Mouse (Mus musculus) embryonic facial prominence, embryonic 10.5 days (tissue): Measurements from ENCODE around the gene Kbtbd8. TPM values are rescaled to one million over a fixed set of nuclear protein-coding genes. Genes with fewer than 3 reads are reported as not detected.
A peak's percentile ranks its signal among the peaks of the same experiment; 100 is the strongest.

Source experiments
- DNase-seq: peaks from one replicate; pipeline ENCODE4 v3.0.0-alpha.2; 2017; ENCODE audit warnings: low spot score
- H3K27ac ChIP-seq: fragments of 300-500 bp; sonication (generic); replicated peaks from 2 replicates; pipeline ENCODE4 v1.5.1; 2016; ENCODE audit warnings: mild to moderate bottlenecking
- H3K27me3 ChIP-seq: fragments of 300-500 bp; sonication (generic); replicated peaks from 2 replicates; pipeline ENCODE4 v1.6.1; 2016; ENCODE audit warnings: low read depth, mild to moderate bottlenecking; ENCODE audit not compliant: poor library complexity, severe bottlenecking
- H3K36me3 ChIP-seq: fragments of 300-500 bp; sonication (generic); replicated peaks from 2 replicates; pipeline ENCODE4 v1.6.1; 2016; ENCODE audit warnings: mild to moderate bottlenecking, moderate library complexity
- H3K4me1 ChIP-seq: fragments of 300-500 bp; sonication (generic); 2 replicates; pipeline ENCODE4 v1.6.1; 2016
- H3K4me3 ChIP-seq: fragments of 300-500 bp; sonication (generic); 2 replicates; pipeline ENCODE4 v1.5.1; 2016; ENCODE audit warnings: mild to moderate bottlenecking, moderate library complexity
- H3K9me3 ChIP-seq: fragments of 300-500 bp; sonication (generic); 2 replicates; pipeline ENCODE4 v1.6.1; 2016; ENCODE audit warnings: mild to moderate bottlenecking
- WGBS: fragments of 180-500 bp; shearing (Covaris S2); methylation state at CpG from one replicate; pipeline ENCODE4 v1.1.7; 2016; 5-methylcytosine and 5-hydroxymethylcytosine counted together
- polyA plus RNA-seq: library from polyadenylated mRNA; unstranded; fragments of >200 nt; fragmentation: Nextera tagmentation; extraction: Ambion mirVana; gene quantifications from 2 replicates; pipeline ENCODE4 v1.2.1, GENCODE M21; 2016

The Kbtbd8 gene
- polyA plus RNA-seq, 1 experiment from 2014 or later = 7.1 TPM

- peak; percentile 97 for DNase-seq
- Histone ChIP-seq H3K9me3 (no peaks in the 10 kb centered on the region), H3K4me3 (peak overlapping the region; percentile 89), H3K4me1 (peaks cover 12% of the 10 kb centered on the region), H3K27ac (peak overlapping the region; percentile 89), H3K27me3 (no peaks in the 10 kb centered on the region), H3K36me3 (peaks cover 16% of the 10 kb centered on the region)
- under 1% methylated on average over 103 of the region's 103 CpGs for WGBS
Measured at GRCm38 (mm10) chr6:95117614-95118541, 838 bp downstream of the Kbtbd8 start.

DNA sequence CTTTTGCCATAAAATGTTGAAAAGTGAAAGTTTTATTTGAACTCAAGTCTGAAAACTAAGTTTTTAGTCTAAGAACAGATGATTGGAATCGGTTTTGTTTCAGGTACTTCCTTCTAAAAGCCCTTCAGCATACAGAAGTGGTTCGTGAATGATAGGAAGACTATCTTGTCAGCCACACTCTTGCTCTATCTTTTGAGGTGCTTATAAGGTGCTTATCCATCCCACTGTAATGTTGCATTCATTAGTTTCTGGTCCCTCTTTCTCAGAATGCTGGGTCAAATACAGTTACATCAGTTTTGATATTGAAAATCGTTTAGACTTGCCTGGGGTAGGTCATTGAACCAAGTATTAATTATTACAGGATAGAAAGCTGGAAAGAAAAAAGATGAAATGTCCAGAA lies 2.3 kb downstream of the Kbtbd8 start:
- DNase-seq = no peak
- no peak overlapping the region for H3K4me3 ChIP-seq
- H3K27ac ChIP-seq = no peak overlapping the region
- H3K27me3 ChIP-seq = no peaks in the 10 kb centered on the region
- 85% methylated on average over 3 of the region's 3 CpGs for WGBS
- H3K9me3 ChIP-seq = no peaks in the 10 kb centered on the region
- H3K36me3 ChIP-seq = peaks cover 29% of the 10 kb centered on the region
- H3K4me1 ChIP-seq = peaks cover 12% of the 10 kb centered on the region

DNA sequence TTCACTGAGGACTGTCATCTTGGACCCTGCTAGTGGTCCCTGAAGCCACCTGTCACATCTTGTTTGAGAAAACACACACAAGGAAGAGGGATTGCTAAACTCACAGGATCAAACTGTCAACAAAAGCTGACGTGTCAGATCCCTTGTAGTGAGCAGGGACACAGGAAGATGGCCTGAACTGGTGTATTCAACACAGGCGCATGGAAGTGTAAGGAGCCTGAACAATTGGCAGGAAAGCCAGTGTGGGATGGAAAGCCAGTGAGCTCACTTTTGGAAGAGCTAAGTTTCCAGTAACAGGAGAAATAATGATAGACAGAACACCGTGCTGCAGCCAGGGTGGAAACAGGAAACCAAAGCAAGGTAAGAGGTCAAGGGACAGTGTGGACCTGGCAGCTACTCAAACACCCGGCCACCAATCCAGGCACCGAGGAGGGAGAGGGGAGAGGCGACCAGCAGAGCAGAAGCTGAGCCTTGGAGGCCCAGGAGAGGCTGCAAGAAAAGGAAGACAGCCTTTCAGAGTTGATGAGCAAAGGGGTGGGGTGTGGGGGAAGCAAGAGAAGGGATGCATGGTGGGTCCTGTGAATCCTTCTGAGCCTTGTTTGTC lies 33.0 kb downstream of the Kbtbd8 start:
- no peaks in the 10 kb centered on the region for H3K9me3 ChIP-seq
- no peak for DNase-seq
- no peaks in the 10 kb centered on the region for H3K27me3 ChIP-seq
- H3K27ac ChIP-seq = no peak overlapping the region
- H3K4me3 ChIP-seq = no peak overlapping the region
- H3K36me3 ChIP-seq = no peaks in the 10 kb centered on the region
- H3K4me1 ChIP-seq = peaks cover 12% of the 10 kb centered on the region
- WGBS = 45% methylated on average over 6 of the region's 6 CpGs

GRCm38 (mm10) chr6:95150885-95151284 lies 33.8 kb downstream of the Kbtbd8 start:
- H3K4me3 ChIP-seq = no peak overlapping the region
- peaks cover 12% of the 10 kb centered on the region for H3K4me1 ChIP-seq
- H3K27ac ChIP-seq = no peak overlapping the region
- no peaks in the 10 kb centered on the region for H3K27me3 ChIP-seq
- WGBS = 82% methylated on average over 4 of the region's 4 CpGs
- H3K36me3 ChIP-seq = no peaks in the 10 kb centered on the region
- H3K9me3 ChIP-seq = no peaks in the 10 kb centered on the region
- DNase-seq = no peak

- WGBS = 79% methylated on average over 2 of the region's 2 CpGs
- Histone ChIP-seq H3K9me3 (no peaks in the 10 kb centered on the region), H3K4me3 (no peak overlapping the region), H3K4me1 (peaks cover 12% of the 10 kb centered on the region), H3K36me3 (no peaks in the 10 kb centered on the region), H3K27ac (no peak overlapping the region), H3K27me3 (no peaks in the 10 kb centered on the region)
- no peak for DNase-seq
Measured at GRCm38 (mm10) chr6:95151563-95151962, 34.5 kb downstream of the Kbtbd8 start.

DNA sequence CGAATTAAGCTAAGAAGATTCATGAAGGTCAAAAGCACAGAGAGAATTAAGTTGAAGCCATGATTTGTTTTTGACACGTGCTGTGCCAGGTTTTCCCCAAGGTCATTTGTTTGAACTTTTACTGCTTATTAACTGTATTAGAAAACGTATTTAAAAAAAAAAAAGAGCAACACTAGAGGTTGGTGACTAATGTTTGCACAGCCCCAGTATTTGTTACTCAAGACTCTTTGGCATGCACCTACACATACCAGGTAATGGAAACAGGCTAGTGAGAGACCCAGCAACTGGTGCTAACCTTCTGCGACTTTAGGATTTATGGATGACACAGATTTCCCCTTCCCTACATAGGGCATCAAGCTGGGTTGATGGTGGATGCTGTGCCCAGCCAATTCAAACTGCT lies 46.9 kb downstream of the Kbtbd8 start:
- no peaks in the 10 kb centered on the region for H3K36me3 ChIP-seq
- H3K9me3 ChIP-seq = no peaks in the 10 kb centered on the region
- DNase-seq = no peak
- no peak overlapping the region for H3K27ac ChIP-seq
- WGBS = 74% methylated on average over 4 of the region's 4 CpGs
- no peak overlapping the region for H3K4me3 ChIP-seq
- H3K4me1 ChIP-seq = peaks cover 12% of the 10 kb centered on the region
- H3K27me3 ChIP-seq = no peaks in the 10 kb centered on the region

DNA sequence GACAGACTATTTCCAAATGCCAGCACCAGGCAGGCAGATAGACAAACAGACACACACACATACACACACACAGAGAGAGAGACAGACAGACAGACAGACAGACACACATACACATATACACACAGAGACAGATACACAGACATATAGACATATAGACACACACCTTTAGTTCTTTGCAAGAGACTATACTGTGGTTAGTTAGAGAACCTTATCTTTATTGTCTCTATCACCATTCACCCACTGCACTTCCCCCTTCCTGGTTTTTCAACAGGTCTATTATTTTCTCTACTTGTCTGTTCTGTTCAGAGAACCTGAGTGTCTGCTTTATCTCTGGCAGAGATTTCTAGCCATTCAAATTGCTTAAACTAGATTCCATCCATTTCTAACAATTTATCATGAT lies 48.6 kb downstream of the Kbtbd8 start:
- no peak for DNase-seq
- Histone ChIP-seq H3K4me3 (no peak overlapping the region), H3K27ac (no peak overlapping the region), H3K27me3 (no peaks in the 10 kb centered on the region), H3K4me1 (peaks cover 16% of the 10 kb centered on the region), H3K9me3 (no peaks in the 10 kb centered on the region), H3K36me3 (no peaks in the 10 kb centered on the region)

GRCm38 (mm10) chr6:95167668-95168227 lies 50.7 kb downstream of the Kbtbd8 start:
- Histone ChIP-seq H3K27ac (peak overlapping the region; percentile 24; the same call in 1 of the 2 replicates), H3K36me3 (no peaks in the 10 kb centered on the region), H3K27me3 (no peaks in the 10 kb centered on the region), H3K9me3 (no peaks in the 10 kb centered on the region), H3K4me1 (peaks cover 16% of the 10 kb centered on the region), H3K4me3 (no peak overlapping the region)
- DNase-seq = no peak
- WGBS = 25% methylated on average over 5 of the region's 5 CpGs

DNA sequence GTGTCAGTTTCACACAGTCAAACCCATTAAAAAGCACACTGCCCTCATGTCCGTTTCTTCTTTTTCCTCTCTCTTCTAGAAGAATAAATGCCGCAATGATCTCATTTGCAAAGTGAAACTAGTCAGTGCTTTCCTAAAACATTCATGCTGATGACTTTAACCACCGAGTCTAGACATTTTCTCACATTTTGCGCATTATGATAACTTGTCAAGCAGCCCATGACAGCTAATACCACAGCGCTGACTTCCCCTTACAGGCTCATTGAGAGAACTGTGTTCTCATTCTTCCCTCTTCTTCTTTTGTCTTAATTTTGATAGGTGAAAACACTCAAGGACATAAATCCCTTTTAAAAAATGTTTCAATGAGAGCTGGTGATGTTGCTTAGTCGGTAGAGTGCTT lies 52.4 kb downstream of the Kbtbd8 start:
- no peak overlapping the region for H3K4me3 ChIP-seq
- H3K9me3 ChIP-seq = no peaks in the 10 kb centered on the region
- no peak overlapping the region for H3K27ac ChIP-seq
- peaks cover 17% of the 10 kb centered on the region for H3K4me1 ChIP-seq
- 88% methylated on average over 6 of the region's 6 CpGs for WGBS
- no peaks in the 10 kb centered on the region for H3K36me3 ChIP-seq
- no peak for DNase-seq
- no peaks in the 10 kb centered on the region for H3K27me3 ChIP-seq

- H3K27ac ChIP-seq = no peak overlapping the region; the same call in 1 of the 2 replicates
- H3K4me1 ChIP-seq = peaks cover 9% of the 10 kb centered on the region; the same call in 1 of the 2 replicates
- H3K36me3 ChIP-seq = no peaks in the 10 kb centered on the region
- 49% methylated on average over 9 of the region's 9 CpGs for WGBS
- no peaks in the 10 kb centered on the region for H3K27me3 ChIP-seq
- H3K9me3 ChIP-seq = no peaks in the 10 kb centered on the region
- no peak for DNase-seq
- H3K4me3 ChIP-seq = no peak overlapping the region
Measured at GRCm38 (mm10) chr6:95174311-95175143, 57.5 kb downstream of the Kbtbd8 start.
